Comparison of ENCODE assay signal across 8 mouse cellular contexts in genomic region chr11:121017703-121018102, GRCm38 (mm10). TPM values are rescaled to one million over a fixed set of nuclear protein-coding genes. Genes with fewer than 3 reads are reported as not detected.
DNase-seq lines count a peak whose midpoint lies in the region; ATAC-seq and TF ChIP-seq lines count a peak whose summit lies in the region.

No protein-coding gene starts in this region.

- no peaks in the 10 kb centered on the region for H3K36me3 ChIP-seq in forebrain, embryonic 14.5 days (ENCODE audit: control insufficient read depth, insufficient read depth, low read length)
- no peaks in the 10 kb centered on the region for H3K36me3 ChIP-seq in hindbrain, embryonic 10.5 days
- no peaks in the 10 kb centered on the region for H3K36me3 ChIP-seq in lung, postnatal 0 days (ENCODE audit: insufficient read depth, low read length)

- no peak overlapping the region for H3K4me3 ChIP-seq in forebrain, embryonic 14.5 days (ENCODE audit: low read depth, low read length)
- no peak overlapping the region for H3K4me3 ChIP-seq in hindbrain, embryonic 10.5 days
- H3K4me3 ChIP-seq in lung, postnatal 0 days (ENCODE audit: low read depth, low read length) = no peak overlapping the region

- ATAC-seq in forebrain, embryonic 14.5 days = peak; percentile 65; the same call in 1 of the 2 replicates
- peak; percentile 52 for ATAC-seq in lung, postnatal 0 days

- H3K9me3 ChIP-seq in forebrain, embryonic 14.5 days (replicated peaks; ENCODE audit: control insufficient read depth, low read length) = no peaks in the 10 kb centered on the region
- H3K9me3 ChIP-seq in hindbrain, embryonic 10.5 days = no peaks in the 10 kb centered on the region
- no peaks in the 10 kb centered on the region for H3K9me3 ChIP-seq in lung, postnatal 0 days (ENCODE audit: low read length)

- no peak overlapping the region for H3K9ac ChIP-seq in forebrain, embryonic 14.5 days (ENCODE audit: low read length)
- H3K9ac ChIP-seq in lung, postnatal 0 days (replicated peaks; ENCODE audit: low read depth) = no peak overlapping the region

- no peak overlapping the region for H3K4me2 ChIP-seq in forebrain, embryonic 14.5 days (ENCODE audit: low read length)
- no peak overlapping the region for H3K4me2 ChIP-seq in lung, postnatal 0 days (replicated peaks; ENCODE audit: low read depth, low read length)

- TF ChIP-seq EP300 in lung, postnatal 0 days (IDR thresholded peaks at IDR 0.05) = no peak

- peak; percentile 75 for DNase-seq in MN1 (ENCODE audit: low spot score)
- peak; percentile 58 for DNase-seq in c-Kit-positive CD71-negative TER-119-negative erythroid progenitor cells, embryonic 14.5 days (ENCODE audit: low read depth)
- DNase-seq in forebrain, embryonic 14.5 days (ENCODE audit: low spot score) = peak; percentile 68
- DNase-seq in hindbrain, embryonic 10.5 days (ENCODE audit: low spot score) = peak; percentile 68
- DNase-seq in layer of hippocampus, adult 9-11 months = peak; percentile 61
- DNase-seq in lung, postnatal 0 days (ENCODE audit: low spot score) = peak; percentile 79
- DNase-seq in retina, adult 2 months (ENCODE audit: low read depth, low spot score) = peak; percentile 16
- DNase-seq in thymus, postnatal 36 days = peak; percentile 55 to 58

- 42% methylated on average over 3 of the region's 3 CpGs for WGBS in forebrain, embryonic 14.5 days
- 37% methylated on average over 3 of the region's 3 CpGs for WGBS in hindbrain, embryonic 10.5 days
- 40% methylated on average over 3 of the region's 3 CpGs for WGBS in lung, postnatal 0 days

- no peaks in the 10 kb centered on the region for H3K4me1 ChIP-seq in forebrain, embryonic 14.5 days (ENCODE audit: control insufficient read depth, insufficient read depth, low read length)
- H3K4me1 ChIP-seq in hindbrain, embryonic 10.5 days (replicated peaks) = peaks cover 4% of the 10 kb centered on the region; the same call in 1 of the 2 replicates
- H3K4me1 ChIP-seq in lung, postnatal 0 days (ENCODE audit: insufficient read depth, low read depth, low read length) = no peaks in the 10 kb centered on the region

- H3K27me3 ChIP-seq in forebrain, embryonic 14.5 days (replicated peaks; ENCODE audit: control insufficient read depth, insufficient read depth, low read length) = no peaks in the 10 kb centered on the region
- H3K27me3 ChIP-seq in hindbrain, embryonic 10.5 days (ENCODE audit: insufficient read depth, poor library complexity, severe bottlenecking) = no peaks in the 10 kb centered on the region
- H3K27me3 ChIP-seq in lung, postnatal 0 days (replicated peaks; ENCODE audit: insufficient read depth, low read length) = no peaks in the 10 kb centered on the region

- TF ChIP-seq CTCF in lung, postnatal 0 days (IDR thresholded peaks at IDR 0.05) = peak; percentile 91

- no peak overlapping the region for H3K27ac ChIP-seq in forebrain, embryonic 14.5 days (ENCODE audit: low read depth, low read length)
- no peak overlapping the region for H3K27ac ChIP-seq in hindbrain, embryonic 10.5 days
- H3K27ac ChIP-seq in lung, postnatal 0 days (ENCODE audit: low read length) = no peak overlapping the region

RNA-seq across cellular contexts. Expression of gene Cd7, which starts 21.5 kb away (rescaled TPM):
- not detected in 2 replicates for polyA plus RNA-seq in forebrain, embryonic 14.5 days (2014; fragmentation: Nextera tagmentation; extraction: Ambion mirVana)
- polyA plus RNA-seq in hindbrain, embryonic 10.5 days (2016; fragmentation: Nextera tagmentation; extraction: Ambion mirVana) = not detected in 2 replicates
- 2.4 TPM in 2 replicates for polyA plus RNA-seq in lung, postnatal 0 days (2015; fragmentation: Nextera tagmentation; extraction: Ambion mirVana)

RNA-seq across cellular contexts. Expression of gene Csnk1d, which starts 26.6 kb away (rescaled TPM):
- polyA plus RNA-seq in forebrain, embryonic 14.5 days (2014; fragmentation: Nextera tagmentation; extraction: Ambion mirVana) = 51.5 and 59.6 TPM in 2 replicates
- 124 and 134 TPM in 2 replicates for polyA plus RNA-seq in hindbrain, embryonic 10.5 days (2016; fragmentation: Nextera tagmentation; extraction: Ambion mirVana)
- 83.7 and 84.4 TPM in 2 replicates for polyA plus RNA-seq in lung, postnatal 0 days (2015; fragmentation: Nextera tagmentation; extraction: Ambion mirVana)

RNA-seq across cellular contexts. Expression of gene Sectm1b, which starts 45.7 kb away (rescaled TPM):
- not detected in 2 replicates for polyA plus RNA-seq in forebrain, embryonic 14.5 days (2014; fragmentation: Nextera tagmentation; extraction: Ambion mirVana)
- polyA plus RNA-seq in hindbrain, embryonic 10.5 days (2016; fragmentation: Nextera tagmentation; extraction: Ambion mirVana) = not detected in 2 replicates
- polyA plus RNA-seq in lung, postnatal 0 days (2015; fragmentation: Nextera tagmentation; extraction: Ambion mirVana) = 0.24 and 0.31 TPM in 2 replicates

Comparison
In these comparisons a context has a peak if more than half of its experiments do, and no peak if none do; other contexts are left out.
1. DNase-seq: peak in every context shown above with its lines; median percentile 79 in lung, postnatal 0 days; 75 in MN1; 68 in forebrain, embryonic 14.5 days; 68 in hindbrain, embryonic 10.5 days; 61 in layer of hippocampus, adult 9-11 months; 58 in c-Kit-positive CD71-negative TER-119-negative erythroid progenitor cells, embryonic 14.5 days; 56 in thymus, postnatal 36 days; 16 in retina, adult 2 months.